In the genomic region with DNA sequence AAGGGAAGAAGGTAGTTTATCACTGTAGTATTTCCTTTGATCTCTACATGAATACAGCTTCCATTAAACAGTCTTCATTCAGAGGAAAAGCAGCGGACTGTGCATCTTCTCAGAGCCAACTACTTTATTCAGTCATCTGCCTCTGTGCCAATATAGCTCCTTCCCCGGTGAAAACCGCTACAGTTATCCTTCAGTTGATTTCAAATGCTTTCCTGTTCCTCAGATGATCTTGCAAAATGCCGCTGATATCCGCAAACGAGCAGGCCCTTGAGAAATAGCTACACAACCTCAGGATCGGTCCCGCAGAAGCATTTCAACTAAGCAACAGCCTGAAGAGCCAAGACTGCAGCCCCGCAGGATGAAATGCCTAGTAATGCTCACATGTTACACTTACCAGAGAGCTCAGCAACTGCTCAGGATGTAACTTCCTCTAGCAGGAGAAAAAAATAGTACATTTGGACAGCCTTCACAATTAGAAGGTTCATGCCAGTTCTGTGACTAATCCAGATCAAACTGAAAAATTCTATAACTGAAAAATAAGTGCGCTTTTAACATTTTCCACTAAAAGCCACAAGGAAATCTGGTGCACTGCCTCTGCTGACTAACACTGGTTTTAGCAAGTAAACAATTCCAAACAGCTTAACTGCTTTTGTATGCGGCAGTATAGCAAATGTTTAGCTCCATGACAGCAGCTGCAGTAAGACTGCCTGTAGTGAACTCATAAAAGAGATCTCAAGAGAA, we compare ENCODE assay signal across 8 mouse cellular contexts. TPM values are rescaled to one million over a fixed set of nuclear protein-coding genes. Genes with fewer than 3 reads are reported as not detected.
DNase-seq lines count a peak whose midpoint lies in the region; ATAC-seq and TF ChIP-seq lines count a peak whose summit lies in the region.

No protein-coding gene starts in this region.

- intact Hi-C loops in left cerebral cortex, postnatal 14 days (cut with DNase I) = loop anchor here (2.0 kb wide), 1 partner anchor 121 kb away; no protein-coding TSS in a partner anchor

- peak; percentile 30; the same call in 1 of the 2 replicates for TF ChIP-seq CTCF in hindbrain, postnatal 0 days (IDR thresholded peaks at IDR 0.05; ENCODE audit: low read depth)

- H3K9ac ChIP-seq in hindbrain, postnatal 0 days (replicated peaks; ENCODE audit: low read length) = peak overlapping the region; percentile 50

- H3K4me2 ChIP-seq in hindbrain, postnatal 0 days (ENCODE audit: low read depth, low read length) = peak overlapping the region; percentile 64

- peak; percentile 24 for DNase-seq in ovary, postnatal 36 days (ENCODE audit: low spot score)
- no peak for DNase-seq in ovary, adult 18-20 months (ENCODE audit: low spot score)
- peak; percentile 42 for DNase-seq in gastrocnemius, adult 18-20 months (ENCODE audit: low spot score)
- peak; percentile 69 for DNase-seq in hindbrain, postnatal 0 days (ENCODE audit: low spot score)
- peak; percentile 55 to 57 for DNase-seq in left cerebral cortex, postnatal 14 days (ENCODE audit: low spot score in 2 of 2)
- DNase-seq in spleen, adult 12 weeks (ENCODE audit: low spot score) = peak; percentile 30

- H3K4me1 ChIP-seq in hindbrain, postnatal 0 days (ENCODE audit: insufficient read depth, low read length) = no peaks in the 10 kb centered on the region

- no peaks in the 10 kb centered on the region for H3K27me3 ChIP-seq in hindbrain, postnatal 0 days (ENCODE audit: insufficient read depth, low read length)

- no peaks in the 10 kb centered on the region for H3K36me3 ChIP-seq in hindbrain, postnatal 0 days (ENCODE audit: insufficient read depth, low read length)

- peak; percentile 77 for ATAC-seq in common myeloid progenitor, adult 5-6 weeks (replicated peaks; ENCODE audit: low read depth, poor library complexity, severe bottlenecking)
- ATAC-seq in hindbrain, postnatal 0 days = peak; percentile 76
- ATAC-seq in megakaryocyte-erythroid progenitor cell, adult 5-6 weeks (replicated peaks; ENCODE audit: low FRiP score, low TSS enrichment, poor library complexity, severe bottlenecking) = peak; percentile 71

- WGBS in hindbrain, postnatal 0 days = 8% methylated on average over 11 of the region's 11 CpGs

- H3K4me3 ChIP-seq in hindbrain, postnatal 0 days (ENCODE audit: low read length) = peak overlapping the region; percentile 39

- H3K27ac ChIP-seq in hindbrain, postnatal 0 days = peak overlapping the region; percentile 94

- no peaks in the 10 kb centered on the region for H3K9me3 ChIP-seq in hindbrain, postnatal 0 days (ENCODE audit: low read length)

RNA-seq across cellular contexts. Expression of a gene that starts 49.0 kb away (rescaled TPM):
- 102 and 121 TPM in 2 replicates for total RNA-seq in common myeloid progenitor, adult 5-6 weeks (2017)
- total RNA-seq in gastrocnemius, adult 18-20 months (2021) = 10 to 100 TPM; 44.7 to 55.8 TPM
- 21.9 and 24.9 TPM in 2 replicates for total RNA-seq in hindbrain, postnatal 0 days (2014; rRNA removed)
- 8.1 and 8.5 TPM in 2 replicates for polyA plus RNA-seq in hindbrain, postnatal 0 days (2015; fragmentation: Nextera tagmentation; extraction: Ambion mirVana)
- 10 to 100 TPM; 46.8 to 54.8 TPM for total RNA-seq in left cerebral cortex, postnatal 14 days (2021)
- total RNA-seq in megakaryocyte-erythroid progenitor cell, adult 5-6 weeks (2014; fragmentation: Nextera tagmentation) = 37.4 and 46.6 TPM in 2 replicates
- total RNA-seq in megakaryocyte-erythroid progenitor cell, adult 5-6 weeks (2017) = 27.0 and 42.7 TPM in 2 replicates
